Mouse (Mus musculus): ENCODE results near the gene Olfr323.

Olfr323 gene

GRCm38 (mm10) chr11:58630401-58630800 is at the start of gene Olfr323:
Gene Olfr323 (minus strand): TSS chr11:58630501.
- no peak for DNase-seq

- DNase-seq = no peak
Observed at GRCm38 (mm10) chr11:58671825-58672224, 41.5 kb upstream of the Olfr323 start.

GRCm38 (mm10) chr11:58669252-58669651 is 39.0 kb upstream of the Olfr323 start:
- no peak for DNase-seq

GRCm38 (mm10) chr11:58658596-58658995 is 28.3 kb upstream of the Olfr323 start, which contains the start of gene Olfr322:
Gene Olfr322 (plus strand): TSS chr11:58658782.
- no peak for DNase-seq

DNA sequence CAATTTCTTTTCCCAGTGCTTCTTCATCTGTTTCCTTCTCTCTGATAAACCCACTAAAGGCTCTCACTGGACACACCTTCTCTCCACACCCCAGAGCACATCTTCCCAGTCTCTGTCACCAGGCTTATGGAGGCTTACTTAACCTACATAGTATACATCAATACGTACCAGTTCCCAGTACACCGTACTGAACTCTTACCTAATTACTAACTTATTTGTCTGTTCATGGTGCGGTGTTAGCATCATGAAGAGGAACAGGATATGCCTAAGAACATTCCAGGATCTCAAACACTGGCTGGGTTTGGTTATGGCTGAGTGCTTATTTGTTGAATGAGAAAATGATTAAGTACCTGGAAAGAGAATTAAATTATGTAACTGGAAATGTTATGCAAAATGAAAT is 24.9 kb upstream of the Olfr323 start:
- no peak for DNase-seq

GRCm38 (mm10) chr11:58643350-58643749 is 13.0 kb upstream of the Olfr323 start:
- DNase-seq = no peak

DNA sequence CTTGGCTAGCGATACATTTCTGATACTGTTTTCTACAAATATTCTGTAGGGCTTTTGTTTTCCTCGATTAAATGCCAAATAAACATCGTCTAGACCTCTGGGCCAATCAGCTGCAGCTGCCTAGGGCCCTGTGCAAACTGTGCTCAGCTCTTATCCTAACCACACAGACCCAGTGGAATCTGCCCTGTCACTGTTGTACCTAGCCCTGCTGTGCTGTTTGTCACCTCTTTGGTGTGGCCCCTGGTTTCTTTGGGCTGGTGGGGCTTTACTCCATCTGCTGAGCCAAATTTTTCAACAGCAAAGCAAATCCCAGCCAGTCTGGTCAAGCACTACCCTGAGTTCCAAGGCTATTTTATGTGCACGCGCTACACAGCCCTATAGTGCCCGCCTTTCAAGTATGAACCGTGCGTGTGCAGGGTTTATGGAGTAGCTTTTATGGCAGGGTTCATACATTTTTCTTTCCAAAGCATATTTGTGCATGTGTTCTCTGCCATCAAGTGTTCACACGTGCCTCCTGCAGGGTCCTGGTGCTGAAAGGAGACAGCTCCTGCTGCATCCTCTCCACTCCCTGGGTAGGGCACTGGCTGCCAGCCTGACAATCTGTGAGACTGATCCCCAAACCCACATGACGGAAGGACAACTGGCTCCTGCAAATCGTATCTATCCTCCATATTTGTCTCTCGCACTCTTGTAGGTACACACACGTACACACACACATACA is 11.5 kb upstream of the Olfr323 start:
- DNase-seq = no peak

DNA sequence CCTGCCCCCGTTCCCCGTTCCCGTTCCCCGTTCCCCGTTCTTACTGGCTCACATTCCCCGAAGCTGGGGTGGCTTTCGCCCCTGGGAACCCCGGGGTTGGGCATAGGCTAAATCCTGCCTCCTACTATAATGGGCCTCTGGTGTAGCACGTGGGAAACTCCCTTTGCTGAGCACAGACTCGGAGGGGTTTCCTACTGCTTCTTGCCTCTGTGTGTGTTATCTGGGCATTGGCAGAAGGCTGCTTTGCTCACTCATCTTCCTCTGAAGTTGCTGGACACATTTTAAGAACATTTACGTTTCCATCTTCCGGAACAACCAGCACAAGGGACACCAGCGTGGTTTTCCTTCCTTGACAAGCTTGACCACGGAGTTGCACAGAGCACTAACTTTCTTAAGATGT is 10.8 kb upstream of the Olfr323 start:
- no peak for DNase-seq

GRCm38 (mm10) chr11:58640272-58640867 is 10.1 kb upstream of the Olfr323 start, which contains the start of gene Trim58:
Gene Trim58 (plus strand): TSS chr11:58640465.
- DNase-seq = peak; percentile 1

DNA sequence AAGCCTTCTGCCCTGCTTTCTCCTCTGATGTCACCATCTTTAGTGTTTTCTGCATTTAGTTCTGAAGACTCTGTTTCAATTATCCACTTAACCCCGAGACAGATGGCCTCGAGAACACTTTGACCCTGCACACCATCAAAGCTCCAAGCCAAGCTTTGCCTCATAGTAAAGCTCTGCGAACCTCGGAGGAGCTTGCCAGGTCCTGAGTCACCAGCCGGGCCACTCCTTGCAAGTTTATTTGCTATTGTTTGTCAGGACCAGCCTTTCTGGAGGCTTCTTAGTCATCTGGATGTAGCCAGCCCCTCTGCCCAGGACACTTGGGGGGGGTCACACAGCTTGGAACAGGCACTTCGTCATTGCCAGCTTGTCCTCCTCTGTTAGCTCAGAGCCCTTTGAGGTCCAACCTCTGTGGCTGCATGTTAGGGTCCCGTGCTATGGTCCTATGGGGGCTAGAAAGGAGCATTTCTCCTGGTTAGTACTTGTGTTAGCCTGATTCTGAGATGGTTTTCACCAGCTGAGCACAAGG is 7.9 kb upstream of the Olfr323 start:
- no peak for DNase-seq

DNA sequence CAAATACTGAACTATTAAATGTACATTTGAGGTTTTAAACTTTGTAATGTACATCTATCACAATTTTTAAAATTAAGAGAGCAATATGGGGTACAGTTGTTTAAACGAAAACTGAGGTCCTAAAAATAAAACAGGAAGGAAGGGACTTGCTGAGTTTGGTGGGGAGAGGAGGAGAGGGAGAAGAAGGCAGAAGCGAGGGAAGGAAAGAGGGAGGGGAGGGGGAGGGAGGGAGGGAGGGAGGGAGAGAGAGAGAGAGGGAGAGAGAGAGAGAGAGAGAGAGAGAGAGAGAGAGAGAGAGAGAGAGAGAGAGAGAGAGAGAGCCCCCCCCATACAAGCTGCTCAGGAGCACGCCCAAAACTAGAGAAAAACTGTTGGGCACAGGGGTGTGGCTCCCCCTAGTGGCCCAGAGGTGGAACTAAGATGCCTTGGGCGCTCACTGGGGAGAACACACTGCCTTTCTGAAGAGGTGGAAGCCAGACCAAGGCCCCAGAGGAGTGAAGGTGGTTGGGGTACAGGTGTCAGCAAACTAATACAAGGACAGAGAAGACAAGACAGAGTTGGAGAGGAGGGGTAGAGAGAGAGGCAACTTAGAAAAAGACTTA is 6.2 kb upstream of the Olfr323 start:
- peak; percentile 2 for DNase-seq

- no peak for DNase-seq
Observed at GRCm38 (mm10) chr11:58634878-58635277, 4.6 kb upstream of the Olfr323 start.

GRCm38 (mm10) chr11:58626146-58626545 is 4.2 kb downstream of the Olfr323 start:
- no peak for DNase-seq

DNA sequence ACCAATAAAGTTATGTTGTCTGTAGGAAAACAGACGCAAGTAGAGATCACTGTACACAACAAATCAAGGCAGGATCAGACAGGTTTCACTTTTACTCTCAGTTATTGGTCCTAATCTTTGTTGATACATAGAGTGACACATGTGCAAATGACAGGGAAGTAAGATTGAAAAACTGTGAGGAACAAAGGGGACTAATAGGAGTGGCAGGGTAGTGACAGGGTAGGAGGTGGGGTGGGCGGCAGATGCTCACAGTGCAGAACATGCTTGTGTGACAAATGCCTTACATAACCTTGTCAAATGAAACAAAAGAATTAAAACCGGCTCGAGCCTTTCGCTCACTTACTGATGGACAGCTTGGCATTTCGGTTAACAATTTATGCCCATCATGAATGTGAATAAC is 11.5 kb downstream of the Olfr323 start:
- DNase-seq = no peak

- no peak for DNase-seq
Observed at GRCm38 (mm10) chr11:58618369-58618768, 11.9 kb downstream of the Olfr323 start.

DNA sequence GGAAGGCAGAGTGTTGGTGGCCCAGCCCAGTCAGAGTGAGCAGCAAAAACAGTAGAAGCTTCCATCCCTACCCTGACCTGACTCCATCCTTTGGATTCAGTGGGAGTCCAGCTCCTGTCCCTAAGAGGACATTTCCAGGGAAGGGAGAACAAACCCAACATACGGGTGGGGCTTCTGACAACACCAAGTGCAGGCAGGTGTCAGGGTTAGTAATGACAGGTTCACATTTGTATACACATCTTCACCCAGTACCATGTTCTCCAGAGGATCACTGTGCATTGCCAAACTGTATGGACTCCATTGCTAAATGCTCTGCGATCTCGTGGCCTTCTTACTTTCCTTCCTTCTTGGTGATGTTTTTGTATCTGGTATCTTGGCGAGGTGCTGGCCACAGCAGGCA is 14.3 kb downstream of the Olfr323 start, which contains the start of gene 2210407C18Rik:
Gene 2210407C18Rik (minus strand): TSS at position 101 of the 400 bp plus-strand sequence.
- DNase-seq = no peak

DNA sequence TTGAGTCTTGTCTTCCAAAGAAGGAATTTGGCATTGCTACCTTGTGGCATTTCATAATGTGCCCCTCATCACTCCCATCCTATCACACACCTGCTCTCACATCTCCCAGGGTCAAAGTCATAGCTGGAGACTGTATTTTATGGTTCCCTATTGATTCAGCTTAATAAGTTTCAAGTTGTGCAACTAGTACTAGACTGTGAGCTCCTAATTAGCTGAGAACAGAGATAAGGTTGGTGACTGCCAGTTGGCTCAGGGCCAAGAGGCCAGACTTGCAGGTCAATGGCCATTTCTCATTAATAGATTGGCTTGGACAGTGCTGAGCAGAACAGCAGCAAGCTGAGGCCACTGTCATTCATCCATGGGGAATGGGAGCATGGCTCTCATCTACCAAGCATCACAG is 15.8 kb downstream of the Olfr323 start:
- DNase-seq = no peak

DNA sequence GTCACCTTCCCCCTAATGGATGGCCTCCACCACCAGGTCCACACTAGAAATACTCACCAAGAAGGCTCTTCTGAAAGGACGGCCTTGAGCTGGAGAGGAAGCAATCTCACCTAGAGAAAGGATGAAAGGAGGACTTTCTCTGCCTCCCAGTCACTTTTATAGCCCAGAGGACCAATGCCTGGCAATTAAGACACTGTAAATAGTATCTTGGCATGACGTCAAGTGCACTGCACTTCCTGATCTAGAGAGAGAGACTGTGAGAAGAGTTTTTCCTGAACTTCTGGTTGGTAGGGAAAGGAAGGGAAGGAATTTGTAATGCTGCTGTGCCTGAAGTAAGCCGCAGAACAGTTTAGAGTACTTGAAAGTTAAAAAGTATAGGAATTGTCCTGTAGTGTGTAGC is 16.9 kb downstream of the Olfr323 start:
- DNase-seq = no peak

DNA sequence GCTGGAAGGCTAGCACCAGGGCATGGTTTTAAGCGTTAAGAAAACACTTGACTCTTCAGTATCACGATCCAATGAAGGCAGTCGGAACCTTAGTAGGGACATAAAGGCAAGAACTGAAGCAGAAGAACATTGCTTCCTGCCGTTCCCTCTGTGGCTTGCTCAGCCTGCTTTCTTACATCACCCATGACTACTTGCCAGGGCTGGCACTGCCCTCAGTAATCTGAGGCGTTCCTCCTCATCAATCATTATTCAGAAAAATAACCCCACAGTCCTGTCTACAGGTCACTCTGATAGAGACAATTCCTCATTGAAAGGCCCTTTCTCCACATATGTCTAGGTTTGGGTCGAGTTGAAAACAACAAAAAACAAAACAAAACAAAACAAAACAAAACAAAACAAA is 23.3 kb downstream of the Olfr323 start:
- no peak for DNase-seq

GRCm38 (mm10) chr11:58606177-58606919 is 24.0 kb downstream of the Olfr323 start:
- no peak for DNase-seq

DNA sequence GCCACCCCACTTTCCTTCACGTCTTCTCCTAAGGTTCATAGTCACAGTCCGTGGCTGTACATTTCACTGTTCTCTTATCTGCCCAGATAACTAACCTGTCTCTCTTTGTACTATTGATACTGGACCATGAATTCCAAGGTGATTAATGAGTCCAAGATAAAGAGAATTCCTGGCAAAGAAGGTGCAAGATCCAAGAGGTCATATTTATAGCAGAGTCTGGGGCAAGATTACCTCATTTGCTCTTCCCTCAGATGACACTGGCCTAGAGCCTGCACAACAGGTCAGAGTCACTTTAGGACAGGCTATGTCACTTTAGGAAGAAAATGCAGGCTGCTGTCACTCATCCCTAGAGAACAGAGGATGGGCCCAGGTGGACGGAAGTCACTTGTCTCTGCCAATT is 25.1 kb downstream of the Olfr323 start:
- no peak for DNase-seq

DNA sequence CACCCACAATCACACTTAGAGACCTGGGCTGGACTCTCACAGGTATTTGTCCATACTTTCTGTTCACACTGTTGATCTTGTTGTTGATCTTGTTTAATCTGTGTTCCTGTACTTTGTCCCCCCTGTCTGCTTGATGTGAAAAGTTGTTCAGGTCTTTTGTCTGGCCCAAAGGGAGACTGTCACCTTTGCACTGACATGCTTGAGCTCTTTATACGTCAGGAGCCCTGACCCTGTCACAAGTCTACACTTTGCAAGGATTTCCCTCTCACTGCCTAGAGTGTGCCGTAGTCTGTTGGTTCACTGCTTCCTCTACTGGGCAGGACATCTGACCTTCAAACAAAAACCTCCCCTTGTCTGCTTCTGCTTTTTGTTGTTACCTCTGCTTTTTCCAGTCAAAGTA is 25.6 kb downstream of the Olfr323 start:
- no peak for DNase-seq

Data from cerebellum, adult 11 months (tissue).